Mouse (Mus musculus): ENCODE results near the gene Mcm2. TPM values are rescaled to one million over a fixed set of nuclear protein-coding genes. Genes with fewer than 3 reads are reported as not detected.

The Mcm2 gene
- 107 and 118 TPM in 2 replicates for polyA plus RNA-seq (2012; rRNA removed)

GRCm38 (mm10) chr6:88898534-88899048 lies at the start of gene Mcm2:
TSS of gene Mcm2 (minus strand) at chr6:88898780.

GRCm38 (mm10) chr6:88901947-88902820 lies 3.6 kb upstream of the Mcm2 start, which contains the start of gene Tpra1:
TSS of gene Tpra1 (plus strand) at chr6:88902251.

GRCm38 (mm10) chr6:88874868-88875508 lies 23.6 kb downstream of the Mcm2 start, which contains the start of gene Podxl2:
TSS of gene Podxl2 (minus strand) at chr6:88875044.

GRCm38 (mm10) chr6:88841781-88842689 lies 56.5 kb downstream of the Mcm2 start, which contains the start of gene Abtb1:
TSS of gene Abtb1 (minus strand) at chr6:88841984.

Other genes starting within 250 kb of the Mcm2 start
- gene Mgll, start 174.4 kb downstream of the Mcm2 start, polyA plus RNA-seq (2012; rRNA removed) = 13.7 and 17.0 TPM in 2 replicates
- gene Abtb1, start 56.8 kb downstream of the Mcm2 start, polyA plus RNA-seq (2012; rRNA removed) = 36.4 and 39.9 TPM in 2 replicates
- 1.2 and 2.6 TPM in 2 replicates for gene Podxl2, start 23.7 kb downstream of the Mcm2 start, polyA plus RNA-seq (2012; rRNA removed)
- 38.9 and 48.6 TPM in 2 replicates for gene Tpra1, start 3.5 kb upstream of the Mcm2 start, polyA plus RNA-seq (2012; rRNA removed)

Data from liver, embryonic 14 days (tissue).